Mouse (Mus musculus): ENCODE results near the gene Timd4.

DNA sequence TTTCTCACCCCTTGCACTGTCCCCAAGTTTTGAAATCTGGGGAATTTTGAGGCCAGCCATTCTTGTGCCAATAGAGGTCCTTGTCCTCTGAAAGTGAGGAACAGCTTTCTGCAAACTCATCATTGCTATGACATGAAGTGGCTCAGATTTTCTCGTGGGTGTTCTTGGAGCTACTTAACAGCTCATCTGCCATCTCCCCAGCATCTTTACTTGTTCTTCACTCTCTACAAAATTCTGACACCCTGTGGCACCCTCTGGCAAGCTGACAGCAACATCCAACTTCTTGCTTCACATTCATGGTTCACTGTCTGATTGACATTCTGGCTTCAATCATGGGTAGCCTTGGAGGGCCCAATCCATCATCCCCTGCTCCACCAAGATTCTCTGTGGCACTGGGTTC, 65.2 kb downstream of the Timd4 start:
- TF ChIP-seq CTCF (IDR thresholded peaks at IDR 0.05; ENCODE audit: insufficient read depth, low read length) (no peak), POLR2A (IDR thresholded peaks at IDR 0.05; ENCODE audit: borderline replicate concordance, extremely low read depth, low read depth, low read length) (no peak)
